Mouse (Mus musculus) CH12.LX (cell line): Measurements from ENCODE around the gene Mapkapk2. TPM values are rescaled to one million over a fixed set of nuclear protein-coding genes. Genes with fewer than 3 reads are reported as not detected.

Experiments used
- DNase-seq: peaks from one replicate; pipeline ENCODE4 v3.0.0-alpha.2; 2013; ENCODE audit errors: extremely low read depth
- H3K27ac ChIP-seq: 2 replicates; pipeline ENCODE4 v1.5.1; 2012; ENCODE audit warnings: low read depth, mild to moderate bottlenecking, control low read depth, moderate library complexity; ENCODE audit not compliant: insufficient read depth
- H3K27me3 ChIP-seq: replicated peaks from 2 replicates; pipeline ENCODE3; 2012; ENCODE audit warnings: inconsistent platforms
- H3K36me3 ChIP-seq, 2 experiments: replicated peaks in 1 of 2; 2 replicates each; pipeline versions ENCODE3 to v1.6.1; 2012; ENCODE audit warnings: inconsistent platforms in 1 of 2, low read length in 1 of 2, mild to moderate bottlenecking in 1 of 2, mixed read lengths in 1 of 2, moderate library complexity in 1 of 2; ENCODE audit not compliant: control insufficient read depth in 1 of 2, insufficient read depth in 1 of 2
- H3K4me1 ChIP-seq, 2 experiments: 2 replicates each; pipeline ENCODE4 v1.6.1; 2012; ENCODE audit warnings: inconsistent platforms in 1 of 2, moderate library complexity in 1 of 2; ENCODE audit not compliant: insufficient read depth in 2 of 2, control insufficient read depth in 1 of 2
- H3K4me2 ChIP-seq: 2 replicates; pipeline ENCODE4 v1.6.1; 2012; ENCODE audit warnings: low read depth, mild to moderate bottlenecking, control low read depth; ENCODE audit not compliant: poor library complexity, insufficient read depth, severe bottlenecking
- H3K4me3 ChIP-seq, 3 experiments: fragments of 150-350 bp in 1 of 3; sonication (generic) in 1 of 3; replicated peaks in 1 of 3; 2 replicates each; pipeline versions ENCODE3 to v1.5.1; 2011 to 2012; ENCODE audit warnings: low read depth in 2 of 3, low read length in 2 of 3, mild to moderate bottlenecking in 2 of 3, moderate library complexity in 2 of 3, control low read depth in 1 of 3, improper control_type of control experiment in 1 of 3, inconsistent platforms in 1 of 3, mixed read lengths in 1 of 3; ENCODE audit not compliant: poor library complexity in 1 of 3
- H3K79me2 ChIP-seq: replicated peaks from 2 replicates; pipeline ENCODE4 v1.6.1; 2012; ENCODE audit warnings: mild to moderate bottlenecking, moderate library complexity; ENCODE audit not compliant: control insufficient read depth, poor library complexity, insufficient read depth, severe bottlenecking; ENCODE audit errors: extremely low read depth
- H3K9ac ChIP-seq: 2 replicates; pipeline ENCODE4 v1.6.1; 2012; ENCODE audit warnings: low read depth, mild to moderate bottlenecking, control low read depth, moderate library complexity; ENCODE audit not compliant: insufficient read depth
- H3K9me3 ChIP-seq: replicated peaks from 2 replicates; pipeline ENCODE3; 2012; ENCODE audit warnings: low read length, inconsistent platforms, mixed read lengths
- CHD1 ChIP-seq: IDR thresholded peaks from 2 replicates; pipeline ENCODE4 v1.6.1; 2012; ENCODE audit warnings: low read depth, low read length, improper control_type of control experiment, inconsistent platforms
- CHD2 ChIP-seq: IDR thresholded peaks from 2 replicates; pipeline ENCODE4 v1.6.1; 2011; ENCODE audit warnings: low read length, improper control_type of control experiment
- EP300 ChIP-seq: IDR thresholded peaks from 2 replicates; pipeline ENCODE4 v1.6.1; 2011; ENCODE audit warnings: low read length, improper control_type of control experiment
- ETS1 ChIP-seq: conservative IDR thresholded peaks from 2 replicates; pipeline ENCODE4 v1.6.1; 2012; ENCODE audit warnings: low read depth, mild to moderate bottlenecking, inconsistent platforms, low read length, improper control_type of control experiment, moderate library complexity
- GABPA ChIP-seq: IDR thresholded peaks from 2 replicates; pipeline ENCODE4 v1.6.1; 2012; ENCODE audit warnings: low read depth, low read length, improper control_type of control experiment, inconsistent platforms; ENCODE audit not compliant: insufficient replicate concordance
- HCFC1 ChIP-seq: IDR thresholded peaks from 2 replicates; pipeline ENCODE4 v1.6.1; 2012; ENCODE audit warnings: low read depth, mild to moderate bottlenecking, inconsistent platforms, low read length, improper control_type of control experiment
- IRF4 ChIP-seq: IDR thresholded peaks from 2 replicates; pipeline ENCODE4 v1.6.1; 2014; ENCODE audit warnings: low read depth, mild to moderate bottlenecking, inconsistent platforms, low read length, improper control_type of control experiment
- JUN ChIP-seq: IDR thresholded peaks from 2 replicates; pipeline ENCODE4 v1.6.1; 2011; ENCODE audit warnings: low read depth, mild to moderate bottlenecking, low read length, improper control_type of control experiment, moderate library complexity; ENCODE audit not compliant: insufficient read depth
- JUND ChIP-seq: conservative IDR thresholded peaks from 2 replicates; pipeline ENCODE4 v1.6.1; 2011; ENCODE audit warnings: low read depth, low read length, improper control_type of control experiment
- MAFK ChIP-seq: IDR thresholded peaks from 2 replicates; pipeline ENCODE4 v1.6.1; 2011; ENCODE audit warnings: low read length, improper control_type of control experiment; ENCODE audit not compliant: insufficient replicate concordance
- MAX ChIP-seq: IDR thresholded peaks from 2 replicates; pipeline ENCODE4 v1.6.1; 2011; ENCODE audit warnings: low read length, improper control_type of control experiment
- MAZ ChIP-seq: IDR thresholded peaks from 2 replicates; pipeline ENCODE4 v1.6.1; 2012; ENCODE audit warnings: low read depth, mild to moderate bottlenecking, inconsistent platforms, low read length, improper control_type of control experiment, moderate library complexity
- MXI1 ChIP-seq: IDR thresholded peaks from 2 replicates; pipeline ENCODE4 v1.6.1; 2011; ENCODE audit warnings: mild to moderate bottlenecking, low read depth, low read length, improper control_type of control experiment
- MYC ChIP-seq: IDR thresholded peaks from 2 replicates; pipeline ENCODE4 v1.6.1; 2011; ENCODE audit warnings: low read depth, mild to moderate bottlenecking, improper control_type of control experiment, low read length
- NELFE ChIP-seq: IDR thresholded peaks from 2 replicates; pipeline ENCODE4 v1.6.1; 2011; ENCODE audit warnings: low read depth, low read length, improper control_type of control experiment
- NRF1 ChIP-seq: IDR thresholded peaks from 2 replicates; pipeline ENCODE4 v1.6.1; 2014; ENCODE audit warnings: low read depth, mild to moderate bottlenecking, inconsistent platforms, low read length, improper control_type of control experiment, moderate library complexity
- POLR2AphosphoS2 ChIP-seq: IDR thresholded peaks from 2 replicates; pipeline ENCODE4 v1.6.1; 2011; ENCODE audit warnings: low read depth, low read length, improper control_type of control experiment
- RCOR1 ChIP-seq: conservative IDR thresholded peaks from 2 replicates; pipeline ENCODE4 v1.6.1; 2012; ENCODE audit warnings: low read depth, mild to moderate bottlenecking, inconsistent platforms, low read length, improper control_type of control experiment
- SIN3A ChIP-seq: IDR thresholded peaks from 2 replicates; pipeline ENCODE4 v1.6.1; 2012; ENCODE audit warnings: low read length, improper control_type of control experiment, inconsistent platforms
- SMC3 ChIP-seq: IDR thresholded peaks from 2 replicates; pipeline ENCODE4 v1.6.1; 2011; ENCODE audit warnings: low read depth, low read length, improper control_type of control experiment
- UBTF ChIP-seq: IDR thresholded peaks from 2 replicates; pipeline ENCODE4 v1.6.1; 2012; ENCODE audit warnings: low read depth, mild to moderate bottlenecking, inconsistent platforms, low read length, improper control_type of control experiment, moderate library complexity
- USF2 ChIP-seq: conservative IDR thresholded peaks from 2 replicates; pipeline ENCODE4 v1.6.1; 2011; ENCODE audit warnings: low read depth, low read length, improper control_type of control experiment
- ZKSCAN1 ChIP-seq: IDR thresholded peaks from 2 replicates; pipeline ENCODE4 v1.6.1; 2012; ENCODE audit warnings: low read depth, inconsistent platforms, low read length, improper control_type of control experiment, borderline replicate concordance
- ZMIZ1 ChIP-seq: IDR thresholded peaks from 2 replicates; pipeline ENCODE4 v1.6.1; 2012; ENCODE audit warnings: low read depth, mild to moderate bottlenecking, inconsistent platforms, low read length, improper control_type of control experiment
- dilution Hi-C: fragments of 300-500 bp; cut with MboI; formaldehyde crosslinking; loops from 2 replicates; pipeline ENCODE4 v1.14.3; 2020; ENCODE audit warnings: low sequenced_read_pairs; ENCODE audit not compliant: extremely low pct_unique_long_range_greater_than_20kb, extremely low pct_ligation_motif_present
- in situ Hi-C: fragments of 300-500 bp; cut with MboI; formaldehyde crosslinking; loops from 3 replicates; pipeline ENCODE4 v1.14.3; 2019; ENCODE audit warnings: low sequenced_read_pairs, low pct_ligation_motif_present, low pct_unique_long_range_greater_than_20kb, mixed read lengths
- polyA plus RNA-seq: library from polyadenylated mRNA; unstranded; fragments of >175 nt; gene quantifications from 2 replicates; pipeline ENCODE4 v1.2.1, GENCODE M21; 2012; ENCODE audit warnings: low read depth; ENCODE audit not compliant: insufficient read length
- total RNA-seq, 2 experiments: library from RNA; depleted of rRNA; stranded (reverse); fragments of 300-350 nt in 1 of 2; fragments of >200 nt in 1 of 2; gene quantifications; 2 replicates each; pipeline ENCODE4 v1.2.3; 2012 to 2014

The Mapkapk2 gene
- total and polyA plus RNA-seq, 3 experiments, result 55.0 to 63.5 (median 62.9) TPM

- in situ Hi-C loops, result no loop called here
- Histone ChIP-seq H3K79me2 (peaks cover 8% of the 10 kb centered on the region), H3K4me3 (no peak overlapping the region), H3K27me3 (no peaks in the 10 kb centered on the region), H3K9ac (no peak overlapping the region), H3K9me3 (peaks cover 8% of the 10 kb centered on the region), H3K4me2 (no peak overlapping the region), H3K36me3 (peaks cover 0 to 20% of the 10 kb centered on the region in 2 experiments), H3K27ac (no peak overlapping the region)
- no peak for DNase-seq
- TF ChIP-seq NELFE, result no peak
- TF ChIP-seq SMC3, result no peak
- no peak for TF ChIP-seq MAFK
- no peak for TF ChIP-seq ZMIZ1
- TF ChIP-seq CHD2, result no peak
- no peak for TF ChIP-seq JUN
- no peak for TF ChIP-seq IRF4
- no peak for TF ChIP-seq CHD1
- TF ChIP-seq HCFC1, result no peak
- no peak for TF ChIP-seq MAZ
- TF ChIP-seq MAX, result no peak
- no peak for TF ChIP-seq JUND
- no peak for TF ChIP-seq ETS1
- no peak for TF ChIP-seq NRF1
- TF ChIP-seq UBTF, result no peak
- TF ChIP-seq USF2, result no peak
- no peak for TF ChIP-seq RCOR1
- TF ChIP-seq MXI1, result no peak
- TF ChIP-seq SIN3A, result no peak
- TF ChIP-seq ZKSCAN1, result no peak
- TF ChIP-seq, all 38 proteins: peak for 0
- dilution Hi-C loops, result no loop called here
- H3K4me1 ChIP-seq, result peaks cover 15 to 70% of the 10 kb centered on the region in 2 experiments; a peak in 3 of 4 replicates
Measured at GRCm38 (mm10) chr1:131072376-131072990, 25.1 kb downstream of the Mapkapk2 start.

- in situ Hi-C loops, result no loop called here
- Histone ChIP-seq H3K4me2 (no peak overlapping the region), H3K27ac (no peak overlapping the region)
Measured at GRCm38 (mm10) chr1:131069010-131069409, 28.6 kb downstream of the Mapkapk2 start.

More at GRCm38 (mm10) chr1:131069010-131069409, 28.6 kb downstream of the Mapkapk2 start:
- Histone ChIP-seq H3K4me3 (no peak overlapping the region), H3K9ac (no peak overlapping the region), H3K36me3 (peaks cover 0 to 20% of the 10 kb centered on the region in 2 experiments), H3K4me1 (peaks cover 18 to 54% of the 10 kb centered on the region in 2 experiments; a peak in 3 of 4 replicates), H3K79me2 (no peaks in the 10 kb centered on the region), H3K9me3 (no peaks in the 10 kb centered on the region), H3K27me3 (no peaks in the 10 kb centered on the region)
- TF ChIP-seq SIN3A (no peak), ZMIZ1 (no peak), USF2 (no peak), HCFC1 (no peak), JUN (no peak), CHD2 (no peak), EP300 (no peak), NELFE (no peak), GABPA (no peak), MYC (no peak), POLR2AphosphoS2 (no peak)
- dilution Hi-C loops, result no loop called here
- DNase-seq, result no peak
